In genomic region chr11:94321931-94322400, GRCm38 (mm10) we compare ENCODE assay signal across 8 mouse cellular contexts. TPM values are rescaled to one million over a fixed set of nuclear protein-coding genes. Genes with fewer than 3 reads are reported as not detected.
A peak's percentile ranks its signal among the peaks of the same experiment; 100 is the strongest.
DNase-seq lines count a peak whose midpoint lies in the region; ATAC-seq and TF ChIP-seq lines count a peak whose summit lies in the region.

Gene Luc7l3 (minus strand): TSS chr11:94321988.

- TF ChIP-seq CTCF in kidney, adult 2 months (conservative IDR thresholded peaks at IDR 0.05; ENCODE audit: insufficient read depth, insufficient read length, low read depth, low read length), result no peak

- peak; percentile 93 for ATAC-seq in embryonic facial prominence, embryonic 12.5 days (ENCODE audit: insufficient number of reproducible peaks, insufficient read depth, low FRiP score, low TSS enrichment)
- peak; percentile 91 for ATAC-seq in limb, embryonic 12.5 days (ENCODE audit: insufficient number of reproducible peaks, insufficient read depth, low FRiP score, low TSS enrichment, low read depth)
- ATAC-seq in midbrain, embryonic 14.5 days (ENCODE audit: low FRiP score, low TSS enrichment), result peak; percentile 95

- DNase-seq in 3T3-L1 (ENCODE audit: low read depth, low spot score), result peak; percentile 87
- peak; percentile 97 to 98 for DNase-seq in adrenal gland, postnatal 36 days
- peak; percentile 96 to 97 for DNase-seq in heart, adult 18-20 months
- peak; percentile 97 for DNase-seq in kidney, adult 2 months
- peak; percentile 97 for DNase-seq in midbrain, embryonic 14.5 days
- DNase-seq in spleen, adult 12 weeks (ENCODE audit: low spot score), result peak; percentile 92

- peak within 1 kb of the TSS; percentile 97 for H3K27ac ChIP-seq in embryonic facial prominence, embryonic 12.5 days
- peak within 1 kb of the TSS; percentile 97 for H3K27ac ChIP-seq in kidney, adult 2 months (ENCODE audit: insufficient read depth, low read depth, low read length)
- H3K27ac ChIP-seq in limb, embryonic 12.5 days, result peak within 1 kb of the TSS; percentile 98
- peak within 1 kb of the TSS; percentile 95 for H3K27ac ChIP-seq in midbrain, embryonic 14.5 days (replicated peaks; ENCODE audit: low read depth, low read length)

- H3K27me3 ChIP-seq in embryonic facial prominence, embryonic 12.5 days, result no peaks in the 10 kb centered on the region
- H3K27me3 ChIP-seq in kidney, adult 2 months (replicated peaks; ENCODE audit: control insufficient read depth, insufficient read depth, low read length), result no peaks in the 10 kb centered on the region
- H3K27me3 ChIP-seq in limb, embryonic 12.5 days, result no peaks in the 10 kb centered on the region
- no peaks in the 10 kb centered on the region for H3K27me3 ChIP-seq in midbrain, embryonic 14.5 days (ENCODE audit: control insufficient read depth, insufficient read depth, low read length)

- H3K4me2 ChIP-seq in embryonic facial prominence, embryonic 12.5 days (replicated peaks), result peak within 1 kb of the TSS; percentile 70
- H3K4me2 ChIP-seq in limb, embryonic 12.5 days, result peak within 1 kb of the TSS; percentile 84
- H3K4me2 ChIP-seq in midbrain, embryonic 14.5 days (ENCODE audit: low read length), result peak within 1 kb of the TSS; percentile 73

- peak; percentile 78 for TF ChIP-seq POLR2A in kidney, adult 2 months (IDR thresholded peaks at IDR 0.05; ENCODE audit: low read depth, low read length)

- H3K9ac ChIP-seq in embryonic facial prominence, embryonic 12.5 days, result peak within 1 kb of the TSS; percentile 97
- peak within 1 kb of the TSS; percentile 99 for H3K9ac ChIP-seq in limb, embryonic 12.5 days (replicated peaks)
- H3K9ac ChIP-seq in midbrain, embryonic 14.5 days (replicated peaks; ENCODE audit: low read length), result peak within 1 kb of the TSS; percentile 96

- H3K9me3 ChIP-seq in embryonic facial prominence, embryonic 12.5 days, result no peaks in the 10 kb centered on the region
- H3K9me3 ChIP-seq in limb, embryonic 12.5 days, result no peaks in the 10 kb centered on the region
- H3K9me3 ChIP-seq in midbrain, embryonic 14.5 days (ENCODE audit: control insufficient read depth, low read length), result no peaks in the 10 kb centered on the region

- WGBS in embryonic facial prominence, embryonic 12.5 days, result under 1% methylated on average over 36 of the region's 36 CpGs
- WGBS in kidney, adult 2 months, result under 1% methylated on average over 36 of the region's 36 CpGs
- under 1% methylated on average over 36 of the region's 36 CpGs for WGBS in limb, embryonic 12.5 days
- under 1% methylated on average over 36 of the region's 36 CpGs for WGBS in midbrain, embryonic 14.5 days

- peak within 1 kb of the TSS; percentile 91 for H3K4me3 ChIP-seq in embryonic facial prominence, embryonic 12.5 days
- H3K4me3 ChIP-seq in kidney, adult 2 months (ENCODE audit: insufficient read depth, low read depth, low read length), result peak within 1 kb of the TSS; percentile 87
- H3K4me3 ChIP-seq in limb, embryonic 12.5 days (replicated peaks), result peak within 1 kb of the TSS; percentile 98
- peak within 1 kb of the TSS; percentile 95 for H3K4me3 ChIP-seq in midbrain, embryonic 14.5 days (replicated peaks; ENCODE audit: low read depth, low read length)

- H3K4me1 ChIP-seq in embryonic facial prominence, embryonic 12.5 days, result peaks cover 16% of the 10 kb centered on the region
- H3K4me1 ChIP-seq in kidney, adult 2 months (ENCODE audit: control insufficient read depth, insufficient read depth, low read length), result peaks cover 22% of the 10 kb centered on the region
- H3K4me1 ChIP-seq in limb, embryonic 12.5 days (replicated peaks), result peaks cover 35% of the 10 kb centered on the region
- H3K4me1 ChIP-seq in midbrain, embryonic 14.5 days (ENCODE audit: control insufficient read depth, insufficient read depth, low read length), result peaks cover 35% of the 10 kb centered on the region

- peaks cover 6% of the 10 kb centered on the region; the same call in 1 of the 2 replicates for H3K36me3 ChIP-seq in embryonic facial prominence, embryonic 12.5 days
- H3K36me3 ChIP-seq in kidney, adult 2 months (ENCODE audit: control insufficient read depth, insufficient read depth, low read length), result no peaks in the 10 kb centered on the region
- H3K36me3 ChIP-seq in limb, embryonic 12.5 days, result peaks cover 15% of the 10 kb centered on the region
- H3K36me3 ChIP-seq in midbrain, embryonic 14.5 days (ENCODE audit: control insufficient read depth, insufficient read depth, low read length), result no peaks in the 10 kb centered on the region

RNA-seq across cellular contexts. Expression of gene Luc7l3, which starts in this region (rescaled TPM):
- total RNA-seq in adrenal gland, postnatal 36 days (2021), result 10 to 100 TPM; 59.5 to 69.8 TPM
- polyA plus RNA-seq in embryonic facial prominence, embryonic 12.5 days (2016; fragmentation: Nextera tagmentation; extraction: Ambion mirVana), result 143 and 146 TPM in 2 replicates
- 10 to 100 TPM; 31.4 to 34.7 TPM for total RNA-seq in heart, adult 18-20 months (2021)
- 6.6 and 8.5 TPM in 2 replicates for polyA plus RNA-seq in kidney, adult 2 months (2012; rRNA removed)
- 143 and 148 TPM in 2 replicates for polyA plus RNA-seq in limb, embryonic 12.5 days (2016; fragmentation: Nextera tagmentation; extraction: Ambion mirVana)
- 122 and 144 TPM in 2 replicates for polyA plus RNA-seq in midbrain, embryonic 14.5 days (2014; fragmentation: Nextera tagmentation; extraction: Ambion mirVana)

Comparison
In these comparisons a context has a peak if more than half of its experiments do, and no peak if none do; other contexts are left out.
1. Peak in every context shown above with its lines: DNase-seq, ATAC-seq, H3K4me3 ChIP-seq and H3K27ac ChIP-seq.
2. RNA of gene Luc7l3 (polyA plus RNA-seq): 143 to 146 TPM in embryonic facial prominence, embryonic 12.5 days, 143 to 148 TPM in limb, embryonic 12.5 days and 122 to 144 TPM in midbrain, embryonic 14.5 days; 6.6 to 8.5 TPM in kidney, adult 2 months; every median in the first group is over 10 times any median in the second.